Mouse (Mus musculus) adrenal gland, postnatal 25 days (tissue): Measurements from ENCODE around the gene Tmcc1. TPM values are rescaled to one million over a fixed set of nuclear protein-coding genes. Genes with fewer than 3 reads are reported as not detected.
"Not testable (repeated sequence)": the region's sequence is repeated elsewhere in the genome, so short reads cannot be mapped to it uniquely, and the experiment has no call there.

Source experiments
- DNase-seq: peaks from one replicate; pipeline ENCODE4 v3.0.0; 2021; ENCODE audit warnings: mixed read lengths
- long read RNA-seq: library from polyadenylated mRNA; stranded (forward); transcript quantifications from one replicate; pipeline ENCODE4 v2.0.0, GENCODE M21; 2021
- total RNA-seq: library from RNA; stranded (reverse); gene quantifications from 2 replicates; pipeline ENCODE4 v1.2.3, GENCODE M21; 2021

Gene Tmcc1
- total RNA-seq: 23.9 and 24.6 TPM in 2 replicates
- long read RNA-seq, full-length matches to known transcripts: 8 of 11 reads
- long read RNA-seq, partial matches to known transcripts: 0 of 11 reads
- long read RNA-seq, other reads (novel, unspliced or antisense): 3 of 11 reads

DNA sequence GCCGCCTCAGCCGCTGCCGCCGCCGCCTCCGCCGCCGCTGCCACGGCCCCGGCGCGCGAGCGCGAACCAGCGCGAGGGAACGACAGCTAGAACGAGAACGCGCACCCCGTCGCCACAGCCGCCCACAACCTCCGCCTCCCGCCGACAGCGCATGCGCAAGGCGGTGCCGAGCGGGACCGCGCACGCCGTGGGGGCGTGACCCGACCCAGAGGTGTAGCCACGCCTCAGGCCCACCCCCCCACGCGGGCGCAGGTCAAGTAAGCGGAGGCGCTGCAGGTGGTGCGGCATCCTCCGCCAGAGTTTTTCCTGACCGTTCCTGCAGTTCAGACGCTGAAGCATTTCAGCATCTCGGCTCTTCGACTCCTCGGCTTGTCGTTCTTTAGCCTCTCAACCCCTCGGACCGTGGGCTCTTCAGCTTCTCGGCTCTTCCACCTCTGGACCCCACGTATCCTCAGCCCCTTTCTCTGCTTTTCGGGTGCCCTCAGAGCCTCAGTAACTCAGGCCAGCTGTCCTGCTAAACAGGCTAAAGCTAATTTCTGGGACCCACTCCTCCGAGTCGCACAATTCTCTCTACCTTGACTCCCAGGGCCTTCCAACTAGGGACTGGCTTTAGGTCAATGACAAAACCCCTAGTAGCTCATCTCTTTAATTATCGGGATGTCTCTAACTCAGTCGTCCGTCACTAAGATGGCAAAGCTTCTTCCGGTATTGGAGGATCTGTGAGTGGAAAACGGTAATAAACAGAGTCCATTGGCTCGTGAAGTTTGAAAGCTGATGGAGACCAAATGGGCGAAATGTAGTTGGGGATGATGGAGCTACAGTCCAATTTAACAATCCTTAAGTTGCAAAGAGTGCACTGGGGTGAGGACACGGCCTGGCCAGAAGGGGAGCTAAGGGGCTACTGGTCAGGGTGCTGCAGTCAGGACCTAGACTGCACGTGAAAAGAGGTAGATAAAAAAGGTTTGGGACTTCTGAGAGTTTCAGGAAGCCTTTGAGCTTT, at the start of gene Tmcc1:
TSS of gene Tmcc1 (minus strand) at position 93 of the 1,000 bp plus-strand sequence.
- DNase-seq: peak; percentile 100

DNA sequence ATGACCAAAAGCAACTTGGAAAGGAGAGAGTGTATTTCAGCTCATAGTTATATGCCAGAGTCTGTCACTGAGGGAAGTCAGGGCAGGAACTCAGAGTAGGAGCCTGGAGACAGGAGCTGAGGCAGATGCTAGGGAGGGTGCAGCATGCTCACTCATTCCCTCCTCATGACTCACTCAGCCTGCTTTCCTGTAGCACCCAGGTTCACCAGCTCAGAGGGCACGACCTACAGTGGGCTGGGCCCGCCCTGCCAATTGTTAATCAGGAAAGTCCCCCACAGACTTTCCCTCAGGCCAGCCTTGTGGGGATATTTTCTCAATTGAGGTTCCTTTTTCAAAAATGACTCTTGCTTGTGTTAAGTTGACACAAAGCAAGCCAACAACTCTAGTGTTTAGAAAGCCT, 47.1 kb upstream of the Tmcc1 start:
- DNase-seq: no peak

GRCm38 (mm10) chr6:116238083-116238482, 44.8 kb upstream of the Tmcc1 start:
- no peak for DNase-seq

DNA sequence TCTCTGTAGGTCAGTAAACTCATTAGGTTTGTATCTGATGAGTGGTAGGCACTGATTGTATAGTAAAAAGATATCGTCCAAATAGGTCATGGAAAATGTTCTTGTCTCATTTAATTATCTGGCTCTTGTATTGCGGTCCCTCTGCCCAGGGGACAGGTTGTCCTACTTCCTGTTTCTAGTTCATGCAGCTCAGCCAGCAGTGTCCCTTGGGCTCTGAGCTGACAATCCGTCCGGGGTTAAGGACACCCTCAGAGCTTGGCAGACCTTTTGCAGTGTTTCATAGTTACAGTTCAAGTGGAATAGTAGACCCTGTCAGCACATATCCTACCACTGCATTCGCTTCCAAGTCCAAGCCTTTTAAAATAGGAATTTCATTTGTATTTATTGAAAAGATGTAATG, 42.0 kb upstream of the Tmcc1 start:
- peak; percentile 9 for DNase-seq

GRCm38 (mm10) chr6:116234821-116235220, 41.5 kb upstream of the Tmcc1 start:
- DNase-seq: not testable (repeated sequence)

DNA sequence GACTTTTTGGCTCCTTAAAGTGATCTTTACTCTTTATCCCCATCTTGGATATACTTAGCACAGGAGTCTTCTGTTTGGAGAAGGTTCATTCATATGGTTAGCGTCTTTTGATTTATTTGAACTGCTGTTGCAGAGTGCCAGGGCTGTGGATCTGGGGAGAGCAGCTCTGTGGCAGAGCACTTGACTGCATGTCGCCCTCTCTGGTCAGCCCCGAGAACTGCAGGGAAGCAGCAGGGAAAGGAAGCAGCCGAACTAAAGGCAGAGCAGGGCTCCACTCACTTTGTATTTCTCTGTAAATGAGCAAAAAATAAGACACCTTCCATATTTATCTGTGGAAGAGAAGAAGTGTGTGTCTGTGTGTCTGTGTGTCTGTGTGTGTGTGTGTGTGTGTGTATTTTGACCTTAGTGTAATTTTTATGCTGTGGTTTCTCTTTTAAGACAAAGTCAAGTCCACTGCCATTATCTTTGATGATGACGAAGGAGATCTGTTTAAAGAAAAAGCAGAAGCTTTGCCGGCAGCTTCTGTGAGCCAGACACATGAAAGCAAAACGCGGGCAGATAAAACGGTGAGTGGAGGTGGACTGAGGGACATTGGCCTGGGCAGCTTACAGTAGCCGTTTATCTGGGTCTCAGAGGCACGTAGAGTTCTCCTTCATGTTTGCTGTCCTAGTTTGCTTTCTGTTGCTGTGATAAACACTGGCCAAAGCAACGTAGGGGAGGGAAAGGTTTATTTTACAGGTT, 35.7 kb upstream of the Tmcc1 start:
- DNase-seq: peak; percentile 73

DNA sequence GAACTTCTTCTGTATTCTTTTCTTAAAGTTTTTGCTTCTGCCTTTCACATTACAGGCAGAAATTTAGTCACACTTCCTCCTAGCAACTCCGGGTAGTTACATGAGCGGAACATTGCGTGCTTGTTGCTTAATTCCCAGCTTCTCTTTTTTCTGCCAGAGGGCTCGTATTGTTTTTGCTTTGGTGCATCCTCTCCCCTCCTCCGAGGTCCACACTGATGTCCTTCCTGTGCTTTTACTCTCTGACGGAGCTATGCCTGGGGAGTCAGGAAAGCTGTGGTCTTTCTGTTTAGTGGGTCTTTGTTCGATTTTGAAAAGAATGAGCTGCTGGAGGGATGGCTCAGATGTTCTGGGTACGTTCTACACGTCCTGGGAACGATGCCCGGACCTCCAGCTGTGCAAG, 34.5 kb upstream of the Tmcc1 start:
- DNase-seq: no peak

DNA sequence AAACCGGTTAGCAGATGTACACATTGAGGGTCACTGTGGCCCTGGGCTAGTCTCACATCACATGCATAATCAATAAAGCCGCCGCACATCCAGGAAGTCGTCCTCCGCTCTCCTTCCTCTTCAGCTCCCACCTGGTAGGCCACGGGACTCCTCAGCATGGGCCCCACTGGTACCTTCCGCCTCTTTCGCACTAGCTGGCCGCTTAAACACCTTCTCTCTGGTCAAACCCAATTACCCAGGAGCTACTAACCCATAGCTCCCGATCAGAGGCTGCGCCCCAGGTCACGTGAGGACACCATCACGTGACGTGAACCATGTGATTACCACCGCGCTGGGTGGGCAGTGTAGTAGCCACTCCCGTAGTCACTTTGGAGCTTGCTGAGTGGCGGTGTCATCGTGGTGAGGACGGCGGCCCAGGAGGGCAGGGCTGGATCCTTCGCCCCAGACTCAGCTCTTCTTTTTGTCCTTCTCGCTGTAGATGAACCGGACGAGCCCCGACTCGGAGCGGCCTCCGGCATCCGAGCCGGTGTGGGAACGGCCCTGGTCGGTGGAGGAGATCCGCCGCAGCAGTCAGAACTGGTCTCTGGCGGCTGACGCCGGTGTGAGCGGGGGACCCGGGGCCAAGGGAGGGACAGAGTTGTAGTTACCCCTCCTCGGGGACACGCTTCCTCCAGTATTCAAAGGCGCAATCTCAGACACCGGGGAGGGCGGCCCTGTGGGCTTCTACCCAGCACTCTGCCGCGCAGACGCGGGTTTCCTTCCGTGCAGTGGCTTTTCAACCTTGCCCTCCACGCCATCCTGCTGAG, 14.6 kb upstream of the Tmcc1 start, which contains the start of gene Washc2:
TSS of gene Washc2 (plus strand) at position 310 of the 806 bp plus-strand sequence.
- peak; percentile 93 for DNase-seq

DNA sequence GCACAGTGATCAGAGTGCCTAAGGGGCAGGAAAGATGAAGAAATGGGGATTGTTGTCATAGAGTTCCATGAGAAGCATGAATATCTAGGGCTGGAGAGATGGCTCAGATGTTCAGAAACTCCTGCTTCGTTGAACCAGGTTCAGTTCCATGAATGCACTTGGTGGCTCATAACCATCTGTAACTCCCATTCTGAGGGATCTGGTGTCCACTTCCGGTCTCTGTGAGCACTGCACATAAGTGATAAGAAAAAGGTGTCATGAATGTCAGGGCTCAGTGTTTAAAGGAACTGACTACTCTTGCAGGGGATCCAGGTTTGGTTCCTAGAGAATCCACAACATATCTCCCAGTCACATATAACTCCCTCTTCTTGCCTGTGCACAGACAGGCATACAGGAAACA, 6.4 kb upstream of the Tmcc1 start:
- no peak for DNase-seq

DNA sequence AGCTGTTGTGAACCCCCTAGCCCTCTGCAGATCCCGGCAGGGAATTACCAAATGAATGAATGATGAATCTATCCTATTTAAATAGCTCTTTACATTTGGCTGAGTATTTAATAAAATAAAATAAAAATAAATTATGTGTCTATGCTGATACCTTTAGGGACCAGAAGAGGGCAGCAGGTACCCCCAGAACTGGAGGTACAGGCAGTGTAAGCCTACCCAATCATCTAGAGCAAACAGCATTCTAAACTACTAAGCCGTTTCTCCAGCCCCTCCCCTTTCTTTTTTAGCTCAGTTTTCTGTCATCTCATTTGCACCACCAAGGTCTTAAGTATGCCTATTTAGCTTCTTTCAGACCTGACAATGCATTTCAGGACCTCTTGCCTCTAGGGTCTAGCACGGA, 4.9 kb upstream of the Tmcc1 start:
- DNase-seq: no peak

DNA sequence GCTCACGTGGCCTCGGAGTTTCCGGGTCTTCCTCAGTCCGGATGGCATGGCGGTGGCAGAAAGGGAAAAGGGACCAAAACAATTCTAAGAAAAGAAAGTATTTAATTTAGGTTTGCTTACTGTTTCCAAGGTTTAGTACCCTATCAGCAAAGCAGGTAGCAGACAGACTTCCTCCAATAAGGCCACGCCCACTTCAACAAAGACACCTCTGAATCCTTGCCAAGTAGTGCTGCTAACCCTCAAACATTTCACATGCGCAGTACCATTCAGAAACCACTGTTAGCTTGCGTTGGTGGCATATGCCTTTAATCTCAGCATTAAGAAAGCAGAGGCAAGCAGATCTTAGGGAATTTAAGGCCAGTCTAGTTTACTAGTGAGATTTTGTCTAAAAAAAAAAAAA, 2.5 kb upstream of the Tmcc1 start:
- DNase-seq: no peak

GRCm38 (mm10) chr6:116192809-116193311, 426 bp downstream of the Tmcc1 start:
- peak; percentile 59 for DNase-seq

DNA sequence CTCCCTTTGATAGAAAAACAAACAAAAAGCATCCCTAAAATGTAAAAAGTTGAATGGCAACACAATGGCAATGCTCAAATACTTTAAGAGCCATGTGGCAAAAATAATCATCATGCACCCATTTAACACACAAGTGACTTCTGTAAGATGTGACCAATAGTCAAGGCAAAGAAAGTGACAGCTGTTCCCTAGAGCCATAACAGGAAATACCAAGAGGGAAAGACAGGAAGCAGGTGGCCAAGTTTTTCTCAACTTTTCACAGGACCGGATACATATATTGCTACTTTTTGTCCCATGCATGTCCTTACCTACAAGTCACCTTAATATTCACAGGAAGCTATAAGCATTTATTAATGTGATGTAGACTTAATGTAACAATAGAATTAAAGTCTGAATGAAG, 3.9 kb downstream of the Tmcc1 start:
- no peak for DNase-seq

DNA sequence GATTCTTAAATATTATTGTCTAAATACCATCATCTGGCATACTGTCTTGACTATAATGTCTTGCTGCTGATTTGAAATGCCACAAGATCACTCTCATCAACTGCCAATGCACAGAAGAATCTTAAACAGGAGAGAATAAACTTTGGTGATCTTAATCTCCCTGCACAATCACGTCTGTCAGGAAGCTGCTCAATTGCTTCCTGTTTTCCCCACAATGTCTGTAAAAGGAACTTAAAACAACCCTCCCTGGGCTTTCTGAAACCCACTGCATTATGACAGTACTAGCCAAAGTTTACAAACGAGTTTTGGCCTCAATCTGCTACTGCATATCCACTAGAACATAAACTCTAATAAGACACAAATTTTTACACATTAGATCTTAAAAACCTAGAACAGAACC, 6.8 kb downstream of the Tmcc1 start:
- no peak for DNase-seq

GRCm38 (mm10) chr6:116183509-116183908, 9.8 kb downstream of the Tmcc1 start:
- DNase-seq: no peak

GRCm38 (mm10) chr6:116180731-116181130, 12.6 kb downstream of the Tmcc1 start:
- DNase-seq: no peak

GRCm38 (mm10) chr6:116178376-116178775, 14.9 kb downstream of the Tmcc1 start:
- DNase-seq: no peak

DNA sequence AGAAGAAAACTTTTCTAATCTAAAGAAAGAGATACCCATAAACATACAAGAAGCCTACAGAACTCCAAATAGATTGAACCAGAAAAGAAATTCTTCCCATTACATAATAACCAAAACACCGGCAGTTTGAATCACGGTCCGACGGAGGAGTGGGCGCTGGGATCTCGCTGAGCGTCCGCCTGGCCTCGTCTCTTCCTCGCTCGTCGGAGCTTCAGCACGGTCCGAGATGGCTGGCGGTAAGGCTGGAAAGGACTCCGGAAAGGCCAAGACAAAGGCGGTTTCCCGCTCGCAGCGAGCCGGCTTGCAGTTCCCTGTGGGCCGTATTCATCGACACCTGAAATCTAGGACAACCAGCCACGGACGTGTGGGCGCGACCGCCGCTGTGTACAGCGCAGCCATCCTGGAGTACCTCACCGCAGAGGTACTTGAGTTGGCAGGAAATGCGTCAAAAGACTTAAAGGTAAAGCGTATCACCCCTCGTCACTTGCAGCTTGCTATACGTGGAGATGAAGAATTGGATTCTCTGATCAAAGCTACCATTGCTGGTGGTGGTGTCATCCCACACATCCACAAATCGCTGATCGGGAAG, 19.7 kb downstream of the Tmcc1 start:
- DNase-seq: not testable (repeated sequence)

DNA sequence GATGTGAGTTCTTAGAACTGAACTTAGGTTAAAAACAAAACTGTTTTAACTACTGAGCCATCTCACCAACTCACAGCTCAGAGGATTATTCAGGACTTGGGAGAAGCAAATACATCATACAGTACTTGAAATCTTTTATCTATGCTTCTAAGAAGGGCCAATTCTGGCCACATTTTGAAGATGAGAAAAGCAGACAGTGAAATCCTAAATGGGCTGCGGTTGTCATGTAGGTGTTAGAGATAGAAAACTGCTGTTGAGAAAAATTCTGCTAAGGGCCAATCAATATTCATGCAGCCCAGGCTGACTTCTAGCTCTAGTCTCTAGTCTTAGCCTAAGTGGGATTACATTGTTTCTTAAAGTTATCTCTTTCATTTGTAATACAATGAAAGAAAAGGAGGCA, 26.9 kb downstream of the Tmcc1 start:
- no peak for DNase-seq

- no peak for DNase-seq
These were observed 38.2 kb downstream of the Tmcc1 start for GRCm38 (mm10) chr6:116154854-116155624.

GRCm38 (mm10) chr6:116147386-116147785, 45.9 kb downstream of the Tmcc1 start:
- DNase-seq: no peak
